Mouse (Mus musculus) gastrocnemius, adult 18-20 months (tissue): ENCODE measurements around the gene Hist1h4i. TPM values are rescaled to one million over a fixed set of nuclear protein-coding genes. Genes with fewer than 3 reads are reported as not detected.
A peak's percentile ranks its signal among the peaks of the same experiment; 100 is the strongest.
"Not testable (repeated sequence)": the region's sequence is repeated elsewhere in the genome, so short reads cannot be mapped to it uniquely, and the experiment has no call there.

ENCODE experiments used
- DNase-seq: peaks from one replicate; pipeline ENCODE4 v3.0.0; 2021; ENCODE audit warnings: low spot score
- long read RNA-seq, 2 experiments: library from polyadenylated mRNA; stranded (forward); transcript quantifications; one replicate each; pipeline ENCODE4 v2.0.0; 2021
- total RNA-seq, 2 experiments: library from RNA; stranded (reverse); gene quantifications; 2 replicates each; pipeline ENCODE4 v1.2.3; 2021

Gene Hist1h4i
- 10 to 100 TPM; 27.1 to 27.8 TPM for total RNA-seq
- long read RNA-seq, experiment 1, transcript Hist1h4i-201 (1 exons, 727 nt): major isoform, 10 of 10 reads
- long read RNA-seq, experiment 1, partial matches to known transcripts: 0 of 10 reads
- long read RNA-seq, experiment 1, other reads (novel, unspliced or antisense): 0 of 10 reads
- long read RNA-seq, experiment 2, transcript Hist1h4i-201 (1 exons, 727 nt): major isoform, 11 of 11 reads
- long read RNA-seq, experiment 2, partial matches to known transcripts: 0 of 11 reads
- long read RNA-seq, experiment 2, other reads (novel, unspliced or antisense): 0 of 11 reads

DNA sequence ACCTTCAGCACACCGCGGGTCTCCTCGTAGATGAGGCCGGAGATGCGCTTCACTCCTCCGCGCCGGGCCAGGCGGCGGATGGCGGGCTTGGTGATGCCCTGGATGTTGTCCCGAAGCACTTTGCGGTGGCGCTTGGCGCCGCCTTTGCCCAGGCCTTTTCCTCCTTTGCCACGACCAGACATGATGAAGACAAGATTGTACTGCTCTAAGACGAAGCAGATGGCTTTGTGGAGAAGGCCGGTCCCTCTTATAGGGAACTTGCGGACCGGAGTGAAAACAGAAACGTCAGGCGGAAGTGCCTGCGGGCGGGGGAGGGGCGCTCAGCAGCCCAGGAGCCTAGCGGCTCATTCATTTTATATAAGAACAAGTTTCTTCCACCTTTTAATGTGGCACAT lies at the start of gene Hist1h4i:
Gene Hist1h4i, minus strand, starts transcription at position 221 of the 395 bp plus-strand sequence.
- DNase-seq: peak; percentile 92

DNA sequence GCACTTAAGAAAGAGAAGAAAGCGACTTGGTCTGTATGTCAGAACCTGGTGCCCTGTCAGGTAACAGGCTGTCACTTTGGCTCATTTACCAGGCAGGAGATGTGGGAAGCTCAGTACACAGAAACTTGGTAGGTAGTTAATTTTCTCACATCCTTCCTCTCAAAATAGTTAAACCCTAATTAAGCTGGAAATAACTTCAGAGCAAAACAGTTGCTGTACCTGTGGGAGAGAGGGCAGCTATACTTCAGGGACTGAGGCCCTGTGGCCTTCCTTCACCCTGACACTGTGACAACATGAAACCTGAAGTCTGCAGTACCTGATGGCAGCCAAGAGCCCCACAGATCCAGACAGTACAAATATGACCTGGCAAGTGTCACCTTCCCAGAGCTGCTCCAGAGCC lies 43.0 kb upstream of the Hist1h4i start, which contains the start of gene Vmn1r188:
Gene Vmn1r188, plus strand, starts transcription at position 301 of the 400 bp plus-strand sequence.
- not testable (repeated sequence) for DNase-seq

DNA sequence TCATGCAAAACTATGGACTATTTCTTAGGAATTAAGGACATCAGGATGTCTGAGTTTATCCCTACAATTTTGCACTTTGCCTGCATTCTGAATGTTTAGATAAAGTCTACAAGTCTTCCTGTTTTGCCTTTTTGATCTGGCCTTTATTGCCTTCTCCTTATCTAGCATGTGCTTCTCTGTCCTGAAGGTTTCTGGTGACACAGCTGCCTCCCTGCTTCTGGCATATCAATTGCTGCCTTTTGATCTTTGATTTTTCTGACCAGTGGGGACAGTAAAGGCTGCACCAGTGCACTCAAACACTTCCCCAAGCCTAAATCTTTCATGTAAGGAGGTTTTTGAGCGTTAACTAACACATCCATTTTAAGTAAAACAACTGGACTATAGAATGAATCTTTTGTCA lies 22.3 kb upstream of the Hist1h4i start:
- no peak for DNase-seq

DNA sequence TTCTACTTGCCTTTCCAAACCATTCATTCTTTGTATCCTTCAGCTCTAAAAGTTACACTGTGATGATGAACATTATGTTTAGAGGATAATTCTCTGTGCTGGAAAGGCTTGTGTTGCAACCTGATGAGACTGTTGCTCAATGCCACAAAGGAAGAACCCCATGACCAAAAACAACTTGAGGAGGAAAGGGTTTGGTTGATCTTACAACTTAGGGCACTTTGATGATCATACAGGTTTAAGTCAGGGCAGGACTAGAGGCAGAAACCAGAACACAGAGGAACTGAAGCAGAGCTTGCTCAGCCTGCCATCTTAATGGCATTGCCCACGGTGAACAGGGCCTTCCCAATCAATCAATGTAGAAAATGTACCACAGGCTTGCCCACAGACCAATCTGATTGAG lies 20.3 kb upstream of the Hist1h4i start:
- DNase-seq: no peak

DNA sequence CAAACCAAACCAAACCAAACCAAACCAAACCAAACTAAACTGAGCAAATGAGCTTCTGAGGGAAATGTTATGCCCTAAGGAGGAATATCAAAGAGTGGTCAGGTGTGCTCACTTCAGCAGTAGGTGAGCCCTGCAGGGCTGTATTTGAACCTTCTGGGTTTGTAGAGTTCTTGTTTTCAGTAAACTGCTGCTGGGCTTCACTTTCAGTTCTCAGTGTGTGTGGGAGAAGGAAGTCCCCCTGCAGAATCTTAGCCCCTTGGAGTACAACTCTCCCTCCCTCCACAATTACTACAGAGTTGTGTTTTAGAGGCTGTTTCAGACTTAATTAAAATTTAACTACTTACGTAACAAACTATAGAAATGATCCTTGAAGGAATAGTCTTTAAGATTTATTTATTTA lies 12.6 kb upstream of the Hist1h4i start:
- DNase-seq: no peak

DNA sequence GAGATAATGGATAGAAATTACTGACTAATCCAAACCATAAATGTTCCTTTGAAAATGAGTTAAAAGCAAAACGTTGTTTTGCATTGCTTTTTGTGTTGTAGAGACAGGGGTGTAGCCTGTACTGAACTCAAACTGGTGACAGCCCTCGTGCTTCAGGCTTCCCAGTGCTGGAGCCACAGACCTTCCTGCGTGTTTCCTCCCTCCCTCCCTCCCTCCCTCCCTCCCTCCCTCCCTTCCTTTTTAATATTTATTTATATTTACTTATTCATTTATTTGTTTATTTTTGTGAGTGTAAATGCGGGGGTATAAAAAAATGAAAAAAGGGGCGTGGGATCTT lies 10.3 kb upstream of the Hist1h4i start:
- no peak for DNase-seq

DNA sequence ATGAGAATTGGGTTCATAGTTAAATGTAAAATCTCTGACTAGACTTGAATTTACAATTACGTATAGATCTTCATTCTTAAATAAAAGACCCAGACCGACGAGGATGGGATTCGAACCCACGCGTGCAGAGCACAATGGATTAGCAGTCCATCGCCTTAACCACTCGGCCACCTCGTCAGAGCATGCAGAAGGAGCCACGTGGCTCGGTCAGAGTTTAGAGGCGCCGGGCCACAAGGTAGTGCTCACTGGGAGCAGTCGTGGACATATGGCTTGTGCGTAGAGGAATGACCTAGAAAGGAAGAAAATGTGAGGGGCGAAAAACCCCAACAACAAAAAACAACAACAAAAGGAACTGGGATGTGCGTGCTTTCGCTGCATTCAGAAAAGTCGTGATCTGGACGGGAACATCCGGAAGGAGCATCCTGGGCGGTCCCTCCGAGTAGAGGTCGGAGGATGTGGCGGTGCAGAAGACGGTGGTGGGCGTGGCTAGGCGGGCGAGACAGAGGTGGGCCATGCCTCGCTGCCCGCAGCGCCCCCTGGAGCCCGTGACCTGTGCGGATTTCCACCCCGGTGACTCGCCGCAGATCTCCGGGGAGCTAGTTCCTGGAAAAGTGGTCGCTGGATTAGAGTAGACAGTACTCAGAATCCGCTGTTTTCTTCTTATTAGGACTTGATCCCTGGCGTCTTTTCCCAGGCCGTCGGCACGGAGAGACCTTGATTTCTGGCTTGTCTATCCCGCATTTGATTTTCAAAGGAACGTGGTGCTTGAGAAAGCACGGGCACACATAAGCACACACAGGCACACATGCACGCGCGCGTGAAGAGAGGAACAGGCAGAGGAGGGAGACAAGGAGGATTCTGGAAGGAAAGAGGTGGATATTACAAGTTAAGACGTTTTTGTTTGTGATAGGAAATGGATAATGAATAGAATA lies 9.7 kb upstream of the Hist1h4i start:
- DNase-seq: peak; percentile 82

DNA sequence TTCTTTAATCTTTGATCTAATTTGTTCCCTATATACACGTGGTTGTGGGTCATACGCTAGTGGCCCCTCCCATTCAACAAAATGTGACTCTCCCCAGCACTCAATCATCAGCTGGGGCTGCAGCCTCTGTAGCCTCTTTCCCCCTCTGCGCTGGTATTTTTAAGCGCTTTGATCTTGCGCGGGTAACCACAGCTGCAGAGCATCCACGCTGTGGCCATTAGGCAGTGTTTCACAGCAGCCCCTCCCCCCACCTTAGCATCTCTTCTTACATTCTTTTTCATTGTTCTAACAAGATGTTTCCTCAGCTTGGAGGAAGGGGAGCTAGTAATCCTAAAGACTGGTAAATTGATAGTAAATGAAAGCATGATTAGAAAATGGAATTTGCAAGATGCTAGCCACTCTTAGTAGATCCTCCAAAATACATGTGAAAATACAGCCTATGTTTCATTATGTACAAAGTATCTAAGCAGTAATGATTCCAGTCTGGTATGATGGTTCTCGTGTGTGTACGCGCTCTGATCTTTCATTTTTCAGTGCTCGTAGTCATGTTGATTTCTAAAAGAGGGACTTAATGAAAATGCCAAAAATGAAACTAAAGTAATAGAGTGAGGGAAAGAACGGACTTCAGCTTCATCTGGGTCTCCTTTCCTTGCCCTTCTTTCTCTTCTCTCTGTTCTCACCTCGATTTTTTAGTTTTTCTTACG lies 8.7 kb upstream of the Hist1h4i start:
- DNase-seq: no peak

DNA sequence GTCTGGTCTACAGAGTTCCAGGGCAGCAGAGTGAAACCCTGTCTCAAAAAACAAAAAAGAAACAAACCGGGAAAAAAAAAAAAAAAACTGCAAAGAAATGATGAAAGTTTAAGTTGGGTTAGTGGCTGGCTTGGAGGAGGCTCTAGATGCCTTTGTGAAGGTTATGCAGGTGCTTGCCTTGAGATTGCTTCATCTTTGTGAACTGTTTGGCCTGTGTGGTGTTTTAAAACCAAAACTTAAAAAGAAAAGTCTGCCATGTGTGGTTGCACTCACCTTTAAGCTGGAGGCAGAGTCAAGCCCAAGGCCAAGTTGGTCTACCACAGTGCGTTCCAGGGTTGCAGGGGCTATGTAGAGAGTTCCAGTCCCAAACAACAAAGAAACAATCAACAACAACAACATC lies 7.9 kb upstream of the Hist1h4i start:
- no peak for DNase-seq

DNA sequence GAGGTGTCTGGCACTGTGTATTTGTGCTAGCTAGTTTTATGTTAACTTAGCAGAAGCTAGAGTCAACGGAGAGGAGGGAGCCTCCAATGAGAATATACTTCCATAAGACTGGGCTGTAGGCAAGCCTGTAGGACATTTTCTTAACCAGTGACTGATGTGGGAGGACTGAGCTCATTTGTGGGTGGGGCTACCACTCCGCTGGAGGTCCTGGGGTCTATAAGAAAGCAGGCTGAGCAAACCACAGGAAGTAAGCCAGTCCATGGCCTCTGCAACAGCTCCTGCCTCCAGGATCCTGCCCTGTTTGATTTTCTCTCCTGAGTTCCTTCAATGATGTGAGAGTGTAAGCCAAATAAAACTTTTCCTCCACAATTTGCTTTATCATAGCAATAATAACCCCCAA lies 4.1 kb upstream of the Hist1h4i start:
- no peak for DNase-seq

DNA sequence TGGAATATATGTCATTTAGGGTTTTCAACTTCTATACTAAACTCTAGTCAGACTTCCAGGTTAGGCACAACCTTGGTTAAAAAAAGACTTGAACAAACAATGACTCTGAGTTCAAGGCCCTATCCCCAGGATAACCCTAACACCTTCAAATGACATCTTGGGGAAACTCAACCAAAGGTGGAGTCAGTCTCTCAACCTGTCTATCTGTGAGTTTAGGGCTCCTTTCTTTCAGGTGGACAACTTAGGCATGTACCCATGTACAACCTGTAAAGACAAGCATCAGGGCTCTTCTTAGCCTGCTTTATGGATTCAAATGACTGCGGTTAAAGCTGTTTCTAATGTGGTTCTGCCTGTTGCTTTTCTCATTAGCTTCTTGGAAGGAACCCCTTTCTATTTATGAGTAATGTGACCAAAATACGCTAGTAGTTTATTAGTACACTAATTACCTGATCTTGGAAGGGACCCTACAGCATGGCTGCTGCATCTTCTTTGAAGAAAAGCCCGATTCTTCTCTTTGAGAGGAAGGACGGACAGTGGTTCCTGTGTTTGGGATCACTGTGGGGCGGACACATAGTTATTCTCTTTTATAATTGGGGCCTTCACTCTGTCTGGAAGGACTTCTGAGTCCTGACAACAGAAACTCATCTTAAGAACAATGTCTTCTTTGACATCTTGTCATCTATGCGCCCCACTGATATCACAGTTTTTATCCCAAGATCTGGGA lies 3.4 kb upstream of the Hist1h4i start:
- DNase-seq: no peak

DNA sequence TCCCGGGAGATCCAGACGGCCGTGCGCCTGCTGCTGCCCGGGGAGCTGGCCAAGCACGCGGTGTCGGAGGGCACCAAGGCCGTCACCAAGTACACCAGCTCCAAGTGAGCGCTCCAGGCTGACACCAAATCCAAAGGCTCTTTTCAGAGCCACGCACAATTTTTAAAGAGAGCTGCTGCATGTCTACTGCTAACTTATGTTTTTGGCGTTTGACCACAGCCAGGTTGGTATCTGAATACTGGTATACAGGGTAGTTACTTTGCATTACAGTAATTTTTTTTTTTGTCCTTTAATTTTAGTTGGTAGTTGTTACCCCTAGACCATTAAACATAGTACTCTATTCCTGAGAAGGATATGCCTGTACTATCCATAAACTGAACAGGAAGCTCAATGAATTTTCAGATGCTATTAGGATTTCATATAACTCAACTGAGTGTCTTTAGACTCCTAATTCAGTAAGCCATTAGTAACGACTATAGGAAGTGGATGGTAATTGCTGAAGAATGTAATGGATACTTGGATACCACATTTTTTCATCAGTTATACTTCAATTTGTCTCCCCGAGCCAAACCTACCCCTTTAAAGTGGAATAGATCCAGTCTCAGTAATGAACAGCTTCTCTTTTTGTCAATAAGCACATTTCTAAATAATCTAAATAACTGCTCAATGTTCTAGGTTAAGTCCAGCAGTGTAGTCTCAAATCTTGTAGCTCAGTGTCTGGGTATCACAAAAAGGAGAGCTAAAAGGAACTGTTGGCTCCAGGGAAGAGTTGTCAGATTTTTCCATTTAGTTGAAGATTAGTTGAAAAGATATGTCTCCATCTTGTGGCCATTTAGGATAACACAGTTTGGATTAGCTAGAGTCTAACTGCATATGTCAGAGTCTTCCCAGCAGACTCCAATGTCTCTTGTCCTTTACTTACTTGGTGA lies 2.6 kb upstream of the Hist1h4i start:
- DNase-seq: peak; percentile 38

DNA sequence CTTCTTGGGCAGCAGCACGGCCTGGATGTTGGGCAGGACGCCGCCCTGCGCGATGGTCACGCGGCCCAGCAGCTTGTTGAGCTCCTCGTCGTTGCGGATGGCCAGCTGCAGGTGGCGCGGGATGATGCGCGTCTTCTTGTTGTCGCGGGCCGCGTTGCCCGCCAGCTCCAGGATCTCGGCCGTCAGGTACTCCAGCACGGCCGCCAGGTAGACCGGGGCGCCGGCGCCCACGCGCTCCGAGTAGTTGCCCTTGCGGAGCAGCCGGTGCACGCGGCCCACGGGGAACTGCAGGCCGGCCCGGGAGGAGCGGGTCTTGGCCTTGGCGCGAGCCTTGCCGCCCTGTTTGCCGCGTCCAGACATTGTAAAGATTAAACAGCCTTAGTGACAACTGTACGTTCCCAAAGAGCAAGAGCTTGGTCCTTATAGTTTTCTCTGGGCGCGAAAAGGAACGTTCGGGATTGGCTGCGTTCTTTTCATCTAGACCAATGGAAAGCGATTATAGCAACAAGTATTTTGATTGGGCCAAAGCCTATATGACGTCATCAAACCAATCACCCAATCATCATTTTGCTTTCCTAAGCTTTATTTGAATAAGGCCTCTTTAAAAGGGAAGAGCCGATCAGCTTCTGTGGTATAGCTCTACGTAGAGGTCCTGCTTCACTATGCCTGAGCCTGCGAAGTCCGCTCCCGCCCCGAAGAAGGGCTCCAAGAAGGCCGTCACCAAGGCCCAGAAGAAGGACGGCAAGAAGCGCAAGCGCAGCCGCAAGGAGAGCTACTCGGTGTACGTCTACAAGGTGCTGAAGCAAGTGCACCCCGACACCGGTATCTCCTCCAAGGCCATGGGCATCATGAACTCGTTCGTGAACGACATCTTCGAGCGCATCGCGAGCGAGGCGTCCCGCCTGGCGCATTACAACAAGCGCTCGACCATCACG lies 1.7 kb upstream of the Hist1h4i start, which contains the start of the genes Hist1h2ag and Hist1h2bj:
Gene Hist1h2ag, minus strand, starts transcription at position 377 of the 935 bp plus-strand sequence.
Gene Hist1h2bj, plus strand, starts transcription at position 647 of the 935 bp plus-strand sequence.
- DNase-seq: peak; percentile 94

DNA sequence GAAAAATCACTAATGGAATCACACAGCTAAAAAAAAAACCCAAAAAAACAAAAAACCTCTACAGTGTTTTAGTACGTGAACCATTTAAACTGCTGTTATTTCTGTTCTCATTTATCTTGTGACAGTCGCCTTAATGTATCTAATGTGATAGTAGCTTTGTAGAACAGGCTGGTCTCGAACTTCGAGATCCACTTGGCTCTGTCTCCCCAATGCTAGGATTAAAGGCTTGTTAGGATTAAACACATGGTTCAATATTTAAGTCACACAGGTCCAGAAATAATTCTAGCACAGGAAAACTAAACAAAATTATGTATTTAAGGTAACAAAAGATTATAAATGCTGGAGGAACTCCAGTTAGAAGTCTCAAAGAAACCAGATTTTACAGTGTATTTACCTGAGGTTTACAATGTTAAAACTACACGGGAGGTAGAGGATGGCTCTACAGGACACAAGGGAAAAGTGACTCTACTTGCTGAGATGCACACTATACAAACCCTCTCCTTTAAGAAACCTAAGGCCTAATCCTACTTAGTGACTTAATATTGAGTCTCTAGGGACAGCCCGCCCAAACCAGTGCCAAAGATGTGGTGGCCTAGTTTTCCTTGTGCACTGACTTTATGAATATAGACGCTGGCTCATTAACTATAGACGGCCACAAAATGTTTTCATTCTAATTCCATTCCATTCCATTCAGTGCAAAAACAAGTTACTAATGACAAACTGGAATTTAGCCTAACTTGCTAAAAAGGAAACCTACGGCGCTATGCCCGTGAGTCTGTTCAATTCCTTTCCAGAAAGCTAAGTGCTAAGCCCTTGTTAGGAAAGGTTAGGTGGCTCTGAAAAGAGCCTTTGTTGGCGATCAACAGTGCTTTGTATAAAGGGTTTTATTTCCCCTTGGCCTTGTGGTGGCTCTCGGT lies 747 bp upstream of the Hist1h4i start:
- DNase-seq: no peak

DNA sequence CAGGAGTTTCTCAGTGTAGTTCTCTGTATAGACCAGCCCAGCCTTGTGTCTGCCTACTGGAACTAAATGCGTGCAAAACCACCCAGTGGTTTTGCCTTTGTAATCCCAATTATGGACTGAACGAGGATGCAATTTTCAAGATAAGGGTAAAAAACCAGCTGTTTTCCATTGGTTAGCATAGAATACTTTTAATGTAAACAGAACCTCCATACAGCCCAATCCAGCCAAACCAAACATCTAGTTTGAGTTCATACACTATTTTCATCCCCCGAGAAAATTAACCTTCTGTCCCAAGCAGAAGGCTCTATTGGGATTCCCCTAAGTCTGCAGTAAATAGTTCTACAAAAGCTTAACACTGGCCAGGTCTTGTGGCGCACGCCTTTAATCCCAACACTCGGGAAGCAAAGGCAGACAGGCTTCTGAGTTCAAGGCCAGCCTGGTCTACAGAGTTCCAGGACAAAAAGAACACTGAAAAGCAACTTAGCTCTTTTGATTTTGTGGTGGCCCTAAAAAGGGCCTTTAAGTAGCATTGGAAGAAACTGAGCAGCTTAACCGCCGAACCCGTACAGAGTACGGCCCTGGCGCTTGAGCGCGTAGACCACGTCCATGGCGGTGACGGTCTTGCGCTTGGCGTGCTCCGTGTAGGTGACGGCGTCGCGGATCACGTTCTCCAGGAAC lies 559 bp downstream of the Hist1h4i start:
- DNase-seq: no peak

DNA sequence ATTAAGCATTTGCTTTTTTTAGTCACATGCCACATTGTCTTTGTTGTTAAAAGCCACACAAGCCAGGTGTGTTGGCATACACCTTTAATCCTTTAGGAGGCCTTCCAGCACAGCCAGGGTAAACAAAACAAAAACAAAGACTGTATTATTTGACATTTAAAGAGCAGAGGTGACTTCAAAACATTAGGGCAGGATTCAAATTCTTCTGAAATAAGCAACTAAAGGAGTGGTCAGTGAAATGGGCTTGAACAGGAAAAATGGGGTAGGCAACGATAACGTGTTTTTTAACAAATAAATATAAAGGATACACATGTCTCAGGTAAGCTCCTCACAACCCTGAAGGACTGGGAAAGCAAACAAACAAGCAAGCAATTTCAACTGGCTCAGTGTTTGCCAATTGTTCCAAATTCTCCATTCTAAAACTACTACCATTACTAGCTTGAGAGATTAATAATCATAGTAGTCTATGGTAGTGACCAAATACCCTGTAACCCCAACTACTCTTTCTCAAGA lies 1.2 kb downstream of the Hist1h4i start:
- no peak for DNase-seq

DNA sequence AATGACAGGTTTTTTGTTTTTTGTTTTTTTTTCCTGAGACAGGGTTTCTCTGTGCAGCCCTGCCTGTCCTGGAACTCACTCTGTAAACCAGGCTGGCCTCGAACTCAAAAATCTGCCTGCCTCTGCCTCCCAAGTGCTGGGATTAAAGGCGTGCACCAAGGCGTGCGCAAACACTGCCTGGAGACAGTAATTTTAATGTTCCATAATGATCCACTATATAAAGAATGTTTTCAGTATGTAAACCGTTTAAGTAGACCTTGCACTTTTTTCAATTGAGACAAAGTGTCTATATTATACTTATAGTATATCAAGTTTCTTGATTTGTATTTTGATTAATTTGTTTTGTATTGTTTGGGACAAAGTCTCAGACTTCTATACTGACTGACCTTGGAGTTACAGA lies 1.8 kb downstream of the Hist1h4i start:
- no peak for DNase-seq
